Mouse (Mus musculus) T-helper 2 cell (primary cell): ENCODE data around the gene Pik3r4.
"Not testable (repeated sequence)": the region's sequence is repeated elsewhere in the genome, so short reads cannot be mapped to it uniquely, and the experiment has no call there.

Experiments
- in situ Hi-C: fragments of 300-600 bp; cut with MboI, MseI; formaldehyde crosslinking; loops from one replicate; pipeline ENCODE4 v1.15.1; 2025; ENCODE audit warnings: high pct_unique_total_duplicates

Gene Pik3r4

GRCm38 (mm10) chr9:105642460-105643371 is at the start of gene Pik3r4:
Pik3r4 (plus strand) TSS chr9:105642978.
- in situ Hi-C loops: loop anchor here (10.0 kb wide), 2 partner anchors 158 to 862 kb away; no protein-coding TSS in a partner anchor

- in situ Hi-C loops: no loop called here
These were observed 43.9 kb upstream of the Pik3r4 start for GRCm38 (mm10) chr9:105598906-105599305.

- in situ Hi-C loops: no loop called here
These were observed 30.6 kb upstream of the Pik3r4 start for GRCm38 (mm10) chr9:105611980-105612771.

- in situ Hi-C loops: no loop called here
These were observed 29.9 kb upstream of the Pik3r4 start for GRCm38 (mm10) chr9:105612919-105613318.

GRCm38 (mm10) chr9:105615952-105616351 is 26.8 kb upstream of the Pik3r4 start:
- in situ Hi-C loops: no loop called here

GRCm38 (mm10) chr9:105617274-105617673 is 25.5 kb upstream of the Pik3r4 start:
- in situ Hi-C loops: not testable (repeated sequence)

GRCm38 (mm10) chr9:105633961-105634360 is 8.8 kb upstream of the Pik3r4 start:
- in situ Hi-C loops: no loop called here

GRCm38 (mm10) chr9:105641377-105641776 is 1.4 kb upstream of the Pik3r4 start:
- in situ Hi-C loops: loop anchor here (10.0 kb wide), 2 partner anchors 157 to 863 kb away; no protein-coding TSS in a partner anchor

- in situ Hi-C loops: no loop called here
These were observed 13.4 kb downstream of the Pik3r4 start for GRCm38 (mm10) chr9:105656189-105656588.

- in situ Hi-C loops: no loop called here
These were observed 15.4 kb downstream of the Pik3r4 start for GRCm38 (mm10) chr9:105658216-105658615.

GRCm38 (mm10) chr9:105659877-105660276 is 17.1 kb downstream of the Pik3r4 start:
- in situ Hi-C loops: no loop called here

- in situ Hi-C loops: no loop called here
These were observed 22.5 kb downstream of the Pik3r4 start for GRCm38 (mm10) chr9:105665269-105665668.

GRCm38 (mm10) chr9:105670916-105671315 is 28.1 kb downstream of the Pik3r4 start:
- in situ Hi-C loops: no loop called here

GRCm38 (mm10) chr9:105672032-105672431 is 29.3 kb downstream of the Pik3r4 start:
- in situ Hi-C loops: no loop called here

GRCm38 (mm10) chr9:105675941-105676340 is 33.2 kb downstream of the Pik3r4 start:
- in situ Hi-C loops: no loop called here

GRCm38 (mm10) chr9:105681386-105681785 is 38.6 kb downstream of the Pik3r4 start:
- in situ Hi-C loops: no loop called here

- in situ Hi-C loops: no loop called here
These were observed 41.9 kb downstream of the Pik3r4 start for GRCm38 (mm10) chr9:105684549-105685165.

GRCm38 (mm10) chr9:105689485-105689884 is 46.7 kb downstream of the Pik3r4 start:
- in situ Hi-C loops: no loop called here

GRCm38 (mm10) chr9:105692472-105692871 is 49.7 kb downstream of the Pik3r4 start:
- in situ Hi-C loops: no loop called here

- in situ Hi-C loops: no loop called here
These were observed 50.3 kb downstream of the Pik3r4 start for GRCm38 (mm10) chr9:105693056-105693455.

- in situ Hi-C loops: no loop called here
These were observed 51.1 kb downstream of the Pik3r4 start for GRCm38 (mm10) chr9:105693854-105694253.
